Mouse (Mus musculus) layer of hippocampus, postnatal 25 days (tissue): Measurements from ENCODE around the gene Clca2. TPM values are rescaled to one million over a fixed set of nuclear protein-coding genes. Genes with fewer than 3 reads are reported as not detected.

ENCODE experiments used
- DNase-seq, 2 experiments: peaks; one replicate each; pipeline ENCODE4 v3.0.0; 2022; ENCODE audit warnings: mixed read lengths in 2 of 2, low spot score in 1 of 2; ENCODE audit errors: extremely low spot score in 1 of 2
- total RNA-seq, 2 experiments: library from RNA; stranded (reverse); gene quantifications; 2 replicates each; pipeline ENCODE4 v1.2.3; 2021

Gene Clca2
- not detected for total RNA-seq

DNA sequence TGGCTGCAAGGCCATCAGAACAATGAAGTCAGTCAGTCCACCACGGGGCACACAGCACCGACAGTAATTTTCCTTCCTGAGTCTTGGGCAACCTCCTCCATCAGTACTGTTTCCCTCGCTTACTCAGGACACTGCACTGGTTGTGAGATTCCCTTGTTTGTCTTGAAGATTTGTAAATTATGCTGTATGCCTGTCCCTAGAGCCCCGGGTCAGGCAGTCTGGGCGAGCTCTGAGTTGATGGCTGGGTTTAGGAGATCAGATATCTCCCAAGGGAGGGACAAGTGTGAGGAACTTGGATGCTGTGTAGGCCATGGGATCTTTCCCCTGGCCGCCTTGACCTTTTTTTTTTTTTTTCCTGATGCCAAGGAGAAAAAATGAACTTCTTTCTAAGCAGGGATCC lies at the start of gene Clca2:
Clca2 (minus strand) TSS at position 153 of the 400 bp plus-strand sequence.
- no peak for DNase-seq

DNA sequence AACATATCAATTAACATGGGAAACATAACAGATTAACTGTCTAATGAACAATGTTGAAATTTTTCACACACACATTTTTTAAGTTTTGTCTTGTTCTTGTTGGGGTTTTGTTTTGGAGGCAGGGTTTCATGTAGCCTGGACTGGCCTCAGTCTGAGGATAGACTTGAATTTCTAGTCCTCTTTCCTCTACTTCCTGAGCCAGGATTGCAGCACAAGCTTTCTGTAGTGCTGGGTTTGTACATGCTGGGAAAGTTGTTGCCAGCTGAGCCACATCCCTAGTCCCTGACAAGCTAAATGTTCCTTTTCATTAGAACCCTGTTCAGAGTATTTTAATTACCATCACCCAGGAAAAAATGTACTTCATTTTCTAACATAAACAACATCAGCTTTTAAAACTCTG lies 48.7 kb upstream of the Clca2 start:
- DNase-seq: no peak

DNA sequence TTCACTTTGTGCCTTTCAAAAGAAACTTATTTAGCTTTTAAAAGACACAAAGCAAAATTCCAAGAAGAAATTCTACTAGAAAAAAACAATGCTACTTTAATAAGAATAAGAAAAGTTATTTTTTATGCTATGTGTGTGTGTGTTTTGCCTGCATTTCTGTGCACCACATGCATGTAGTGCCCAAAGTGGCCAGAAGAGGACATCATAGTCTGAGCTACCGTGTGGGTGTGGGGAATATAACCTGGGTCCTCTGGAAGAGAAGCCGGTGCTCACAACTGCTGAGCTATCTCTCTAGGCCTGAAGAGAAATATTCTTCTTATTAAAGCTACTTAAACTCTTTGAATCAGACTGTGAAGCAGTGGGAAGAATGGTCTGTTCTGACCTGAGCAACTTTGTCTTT lies 48.2 kb upstream of the Clca2 start:
- DNase-seq: no peak

DNA sequence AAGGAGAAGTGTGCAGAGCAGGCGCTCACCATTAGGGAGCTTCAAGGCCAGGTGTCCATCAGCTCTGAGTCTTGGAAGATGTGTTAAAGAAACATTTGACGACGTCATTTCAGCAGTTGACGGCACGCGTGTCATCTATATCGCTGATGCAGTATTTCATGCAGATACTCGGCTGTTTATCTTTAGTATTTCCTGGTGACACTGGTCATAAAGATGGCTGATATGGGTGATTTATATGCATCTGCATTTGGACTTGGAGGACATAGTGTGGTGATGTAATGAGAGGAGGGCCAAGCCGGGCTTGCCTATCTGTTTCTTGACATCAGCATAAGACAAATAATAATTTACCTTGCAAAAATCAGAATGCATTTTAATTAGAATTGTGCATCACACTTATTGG lies 47.6 kb upstream of the Clca2 start:
- no peak for DNase-seq

DNA sequence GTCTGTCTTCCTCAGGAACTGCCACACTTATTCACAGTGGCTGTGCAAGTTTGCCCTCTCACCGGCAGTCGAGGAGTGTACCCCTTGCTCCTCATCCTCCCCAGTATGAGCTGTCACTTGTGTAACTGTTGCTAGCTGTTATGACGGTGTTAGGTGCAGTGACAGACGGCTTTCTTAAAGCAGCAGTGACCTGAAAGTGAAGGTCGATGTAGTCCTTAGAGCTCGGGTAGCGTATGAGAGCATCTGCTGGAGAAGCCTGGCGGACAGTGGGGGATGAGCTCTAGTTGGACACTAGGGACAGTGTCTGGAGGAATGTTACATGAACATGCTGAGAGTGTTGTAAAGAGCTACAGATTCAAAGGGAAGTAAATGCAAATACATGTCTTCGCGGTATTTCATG lies 44.6 kb upstream of the Clca2 start:
- DNase-seq: no peak

DNA sequence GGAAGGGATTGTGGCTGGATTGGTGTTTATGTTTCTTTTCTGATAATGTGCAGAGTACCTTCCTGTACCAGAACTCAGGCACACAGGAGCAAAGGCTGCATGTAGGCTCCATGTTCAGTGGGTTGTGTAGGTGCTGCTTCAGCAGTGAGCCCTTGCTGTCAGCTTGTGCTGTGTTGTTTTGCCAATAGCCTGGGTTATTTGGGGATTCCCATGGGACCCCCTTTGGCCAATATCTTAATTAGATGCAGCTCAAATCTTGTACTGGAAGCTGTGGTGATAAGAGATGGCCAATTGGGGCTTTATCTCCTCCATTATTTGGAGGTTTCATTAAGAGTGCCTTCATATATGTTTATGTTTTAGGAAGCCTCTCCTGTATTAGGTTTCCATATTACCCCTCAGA lies 43.7 kb upstream of the Clca2 start:
- no peak for DNase-seq

DNA sequence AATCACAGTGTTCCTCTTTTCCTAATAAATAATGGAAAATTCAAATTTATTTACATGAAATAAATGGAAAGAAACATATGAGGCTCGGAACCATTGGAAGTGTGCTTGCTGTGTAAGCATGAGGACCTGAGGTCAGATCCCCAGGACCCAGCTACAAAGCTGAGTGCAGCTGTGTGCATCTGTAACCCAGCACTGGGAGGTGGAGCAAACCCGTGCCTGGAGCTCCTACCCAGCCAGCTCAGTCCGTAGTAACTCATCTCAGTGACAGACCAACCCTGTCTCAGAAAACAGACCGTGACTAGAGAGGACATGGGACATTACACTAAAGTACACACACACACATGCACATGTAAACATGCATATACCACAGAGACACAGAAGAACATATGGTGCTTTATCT lies 41.0 kb upstream of the Clca2 start:
- no peak for DNase-seq

DNA sequence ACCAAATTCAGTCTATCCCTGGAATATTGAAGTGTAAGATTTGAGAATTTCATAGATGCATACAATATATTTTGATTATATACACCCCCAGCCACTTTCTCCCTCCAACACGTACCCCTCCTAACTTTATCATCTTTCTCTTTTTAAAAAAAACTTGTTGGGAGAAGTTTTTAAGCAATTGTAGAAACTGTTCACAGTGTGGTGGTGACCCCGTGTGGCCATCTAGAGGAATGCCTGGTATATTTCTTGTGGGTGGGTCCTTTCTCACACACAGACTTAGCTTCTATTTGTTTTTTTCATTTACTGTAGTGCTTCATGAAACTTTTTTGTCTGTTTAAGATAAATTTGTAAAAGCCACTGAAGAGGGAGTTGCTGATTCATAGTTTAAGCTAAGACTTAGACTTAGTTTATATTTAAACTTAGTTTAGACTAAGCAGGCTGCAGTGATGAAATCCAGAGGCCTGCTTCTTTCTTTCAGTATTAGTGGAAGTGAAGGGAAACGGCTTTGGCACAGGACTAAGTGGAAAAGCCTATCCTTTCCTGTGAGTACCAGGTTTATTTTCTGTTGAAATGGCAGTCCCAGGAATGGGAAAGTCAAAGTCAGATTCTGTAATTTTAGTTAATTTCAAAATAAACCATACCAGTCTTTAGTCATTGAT lies 32.1 kb upstream of the Clca2 start:
- peak in 1 of 2 experiments; percentile 55 for DNase-seq

DNA sequence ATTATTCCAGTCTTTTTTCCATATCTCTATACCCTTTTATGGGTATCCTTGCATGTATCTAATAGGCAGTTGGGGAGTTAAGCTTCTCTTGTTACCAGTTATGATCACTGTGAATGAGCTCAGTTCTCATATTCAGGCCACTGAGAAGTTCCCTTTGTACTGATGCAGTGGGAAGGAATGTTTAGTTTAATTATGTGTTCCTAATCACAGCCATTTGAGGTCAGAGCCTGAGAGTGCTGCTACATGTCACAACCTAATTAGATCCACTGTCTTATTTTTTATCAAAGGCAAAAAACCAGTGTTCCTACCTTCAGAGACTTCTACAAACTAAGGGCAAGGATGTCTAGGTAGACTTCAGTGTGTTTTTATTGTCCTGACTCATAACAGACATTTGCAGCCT lies 30.1 kb upstream of the Clca2 start:
- DNase-seq: no peak

DNA sequence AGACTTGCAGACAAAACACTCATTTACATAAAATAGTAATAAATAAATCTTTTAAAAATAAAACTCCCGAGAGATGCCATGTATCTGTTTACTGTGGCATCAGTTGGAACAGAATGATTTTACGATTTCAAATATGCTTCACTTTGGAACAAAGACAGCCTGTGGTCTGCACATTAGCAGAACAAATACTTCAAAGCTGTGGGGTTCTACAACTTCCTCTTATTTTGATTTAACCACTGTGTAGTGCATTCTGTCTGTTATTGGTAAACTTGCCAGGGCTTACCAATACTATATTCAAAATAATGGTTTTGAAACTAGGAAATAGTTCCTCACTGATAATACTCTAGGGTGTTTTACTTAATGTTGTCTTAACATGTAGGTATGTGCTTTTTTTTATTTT lies 27.4 kb upstream of the Clca2 start:
- no peak for DNase-seq

DNA sequence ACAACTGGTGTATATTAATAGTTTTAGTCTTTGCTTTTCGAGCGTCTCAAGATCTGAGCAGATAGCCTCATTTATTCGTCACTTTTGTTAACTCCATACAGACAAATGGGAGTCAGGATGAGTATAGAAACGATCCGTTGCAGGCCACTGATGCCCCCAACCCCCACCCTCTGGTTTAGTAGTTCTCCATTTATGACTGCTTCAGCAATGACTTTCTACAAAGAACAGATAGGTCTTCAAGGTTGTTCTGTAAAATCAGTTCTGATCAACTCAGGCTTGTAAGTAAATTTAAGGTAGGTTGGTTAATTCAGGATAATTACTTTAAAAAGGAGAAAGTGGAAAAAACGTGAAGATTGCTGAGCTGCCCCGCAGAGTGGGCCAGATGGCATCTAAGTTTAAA lies 20.2 kb upstream of the Clca2 start:
- no peak for DNase-seq

DNA sequence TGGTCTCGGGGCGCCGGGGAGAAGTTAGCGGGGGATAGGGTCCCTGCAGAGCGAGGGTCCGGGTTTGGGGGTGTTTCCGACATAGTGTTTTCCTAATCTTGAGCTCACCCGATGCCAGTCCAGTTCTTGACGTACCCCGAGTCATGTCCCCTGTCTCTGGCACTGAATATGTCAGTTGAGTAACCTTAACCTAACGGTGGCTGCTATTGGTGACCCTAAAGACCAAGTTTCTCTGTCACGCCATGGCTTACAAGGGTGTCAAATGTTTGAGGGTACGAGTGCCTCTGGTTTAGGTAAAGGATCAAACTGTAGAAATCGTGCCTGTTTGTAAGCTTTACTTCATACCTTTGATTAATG lies 19.7 kb upstream of the Clca2 start:
- DNase-seq: no peak

DNA sequence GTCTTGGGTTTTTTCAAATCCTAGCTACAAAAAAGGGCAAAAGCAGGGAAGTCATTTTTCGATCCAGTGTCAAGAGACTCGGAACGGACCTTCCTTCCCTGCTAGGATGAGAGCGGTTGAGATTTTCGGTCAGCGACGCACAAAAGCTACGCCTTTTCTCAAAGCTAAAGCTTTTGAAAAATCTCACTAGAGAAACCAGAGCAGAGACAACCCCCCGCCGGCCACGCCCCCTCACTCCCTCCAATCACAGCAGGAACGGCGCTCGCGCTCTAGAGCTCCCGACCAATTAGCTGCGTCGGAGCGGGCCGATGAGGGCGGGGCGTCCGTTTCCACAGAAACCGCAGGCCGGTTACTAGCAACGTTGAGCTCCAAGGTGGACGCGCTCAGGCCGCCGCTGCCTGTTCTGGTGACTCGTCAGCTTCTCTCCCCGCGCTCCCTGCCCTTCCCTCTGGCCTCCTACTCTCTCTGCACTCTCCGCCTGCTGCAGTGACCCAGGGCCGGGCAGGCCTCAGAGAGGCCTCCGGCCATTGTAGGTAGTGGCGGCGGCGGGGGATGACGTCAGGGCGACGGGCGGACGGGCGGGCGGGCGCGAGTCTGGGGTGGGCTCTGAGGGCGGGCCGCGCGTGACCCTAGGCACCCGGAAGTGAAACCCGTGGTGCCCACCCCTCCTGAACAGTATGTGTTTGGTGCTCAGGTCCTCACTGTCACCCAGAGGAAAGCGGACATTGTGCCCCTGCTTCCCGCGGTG lies 19.2 kb upstream of the Clca2 start, which contains the start of gene Odf2l:
Odf2l (plus strand) TSS at position 335 of the 748 bp plus-strand sequence.
- peak; percentile 95 to 99 for DNase-seq

DNA sequence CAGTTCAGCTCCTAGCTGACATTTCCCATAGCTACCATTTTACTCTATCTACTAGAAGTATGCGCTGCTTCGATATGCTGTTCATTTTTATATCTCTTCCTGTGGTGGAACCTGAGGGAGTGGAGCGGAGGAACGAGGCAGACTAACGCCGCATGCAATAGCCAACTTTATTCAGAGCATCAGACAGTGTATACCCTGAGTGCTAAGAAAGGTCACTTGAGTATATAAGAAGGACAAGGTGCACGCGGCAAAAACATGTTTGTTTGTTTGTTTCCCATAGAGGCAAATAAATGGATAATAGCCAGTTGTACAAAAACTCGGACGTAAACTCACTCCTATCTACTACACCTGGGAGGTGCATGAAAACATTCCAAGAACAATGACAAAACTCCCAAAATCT lies 18.4 kb upstream of the Clca2 start:
- DNase-seq: no peak

DNA sequence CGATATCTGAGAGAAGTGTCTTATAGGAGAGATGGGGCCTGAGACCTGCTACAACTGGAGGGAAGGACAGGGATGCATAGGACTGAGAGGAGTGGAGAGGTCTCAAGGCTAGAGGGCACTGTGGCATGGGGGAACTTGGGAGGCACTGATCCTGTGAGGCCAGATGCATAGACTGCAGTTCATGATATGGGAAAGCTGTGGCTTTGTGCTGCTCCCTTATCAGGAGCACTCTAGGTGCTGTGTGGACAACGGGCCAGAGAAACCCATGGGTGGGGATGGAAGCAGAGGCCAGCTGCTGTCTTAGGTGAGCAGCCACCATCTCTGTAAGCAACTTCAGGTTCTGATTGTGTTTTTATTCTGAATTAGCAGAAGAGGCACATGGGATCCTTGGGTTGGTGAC lies 15.9 kb upstream of the Clca2 start:
- no peak for DNase-seq

DNA sequence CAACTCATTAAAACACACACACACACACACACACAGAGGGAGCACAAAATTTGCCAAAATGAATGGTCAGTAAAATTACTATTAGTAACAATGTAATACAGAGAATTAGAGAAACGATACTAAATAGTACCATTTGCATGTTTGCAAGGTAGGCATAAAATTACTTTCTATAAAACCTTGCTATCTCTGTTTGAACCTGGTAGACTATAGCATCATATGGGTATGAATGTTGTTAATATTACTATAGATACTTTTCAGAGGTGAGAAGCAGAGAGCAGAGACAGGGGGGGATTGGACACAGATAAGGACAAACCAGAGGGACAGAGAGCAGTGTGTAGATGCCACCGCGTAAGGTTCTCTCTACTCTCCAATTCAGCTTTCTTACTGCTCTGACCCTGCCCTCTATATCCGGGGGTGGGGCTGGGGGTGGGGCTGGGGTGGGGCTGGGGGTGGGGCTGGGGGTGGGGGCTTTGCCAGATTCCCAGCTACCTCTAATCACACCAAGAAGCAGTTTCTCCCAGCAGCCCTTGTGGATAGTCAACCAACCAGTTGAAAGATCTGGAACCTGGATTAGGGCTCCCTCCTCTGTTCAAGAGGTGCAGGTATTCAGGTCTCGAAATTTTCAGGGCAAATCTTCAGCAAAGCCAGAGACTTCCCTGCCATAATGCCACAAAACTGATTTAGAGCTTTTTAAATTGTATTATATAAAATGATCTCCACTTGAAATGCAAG lies 6.7 kb upstream of the Clca2 start:
- no peak for DNase-seq

DNA sequence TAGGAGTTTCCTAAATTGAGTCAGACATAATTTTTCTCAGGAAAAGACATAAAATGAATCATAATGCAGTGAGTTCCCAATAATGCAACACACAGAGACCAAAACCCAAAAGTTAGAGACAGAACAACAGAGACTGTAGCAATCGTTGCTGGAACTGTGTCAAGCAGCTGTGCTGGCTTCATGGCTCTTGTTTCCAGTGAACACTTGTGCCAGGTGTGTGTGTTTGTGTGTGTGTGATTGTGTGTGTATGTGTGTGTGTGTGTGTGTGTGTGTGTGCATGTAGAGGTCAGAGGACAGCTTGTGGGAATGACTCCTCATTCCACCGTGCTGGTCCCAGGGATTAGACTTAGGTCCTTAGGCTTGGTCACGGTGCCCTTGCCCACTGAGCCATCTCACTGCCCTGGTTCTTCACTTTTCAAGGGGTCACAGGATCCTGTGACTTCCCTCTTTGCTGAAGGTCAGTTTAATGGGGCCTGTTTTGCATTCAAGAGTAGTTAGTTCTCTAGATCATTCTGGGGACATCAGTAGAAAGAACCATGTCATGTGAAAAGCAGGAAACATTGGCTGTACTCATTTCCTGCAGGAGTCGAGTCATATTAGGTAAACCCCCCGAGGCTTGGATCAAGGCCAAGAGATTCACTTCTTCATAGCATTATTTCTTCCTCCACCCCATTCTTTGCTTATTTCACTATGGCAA lies 6.0 kb upstream of the Clca2 start:
- no peak for DNase-seq

DNA sequence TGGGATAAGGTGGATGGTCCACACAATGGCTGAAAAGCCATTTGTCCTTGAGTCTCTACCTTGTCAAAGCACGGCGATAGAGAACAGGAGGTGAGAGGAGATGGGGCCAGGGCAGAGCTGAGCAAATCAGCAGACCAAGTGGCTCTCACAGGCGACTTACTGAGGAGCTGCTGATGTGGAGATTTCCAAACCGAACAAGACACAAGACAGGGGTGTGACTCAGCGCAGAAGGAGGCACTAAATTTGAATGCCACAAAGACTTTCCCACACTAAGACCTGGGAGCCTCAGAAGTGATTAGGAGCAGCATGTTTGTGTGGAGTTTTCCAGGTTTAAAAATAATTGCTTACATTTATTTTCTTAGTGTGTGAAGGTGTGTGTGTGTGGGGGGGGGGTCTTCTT lies 4.5 kb upstream of the Clca2 start:
- DNase-seq: no peak

DNA sequence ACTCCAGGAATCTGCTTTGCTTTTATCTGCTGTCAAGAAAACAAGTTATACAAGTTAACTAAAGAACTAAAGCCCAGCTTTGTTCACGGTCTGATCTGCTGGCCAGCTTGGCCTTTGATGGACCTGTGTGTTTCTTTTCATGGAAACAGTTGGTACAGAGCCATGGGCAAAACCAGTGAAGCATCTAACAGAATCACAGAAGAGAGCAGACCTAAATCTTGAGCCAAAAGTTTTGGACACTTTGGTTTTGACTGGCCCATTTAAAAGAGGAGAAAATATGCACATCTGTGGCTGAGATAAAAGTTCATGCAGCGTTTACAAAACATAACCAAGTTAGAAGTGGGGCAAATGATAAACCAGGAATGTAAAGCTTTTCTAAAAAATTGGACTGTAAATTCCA lies 4.1 kb upstream of the Clca2 start:
- no peak for DNase-seq

DNA sequence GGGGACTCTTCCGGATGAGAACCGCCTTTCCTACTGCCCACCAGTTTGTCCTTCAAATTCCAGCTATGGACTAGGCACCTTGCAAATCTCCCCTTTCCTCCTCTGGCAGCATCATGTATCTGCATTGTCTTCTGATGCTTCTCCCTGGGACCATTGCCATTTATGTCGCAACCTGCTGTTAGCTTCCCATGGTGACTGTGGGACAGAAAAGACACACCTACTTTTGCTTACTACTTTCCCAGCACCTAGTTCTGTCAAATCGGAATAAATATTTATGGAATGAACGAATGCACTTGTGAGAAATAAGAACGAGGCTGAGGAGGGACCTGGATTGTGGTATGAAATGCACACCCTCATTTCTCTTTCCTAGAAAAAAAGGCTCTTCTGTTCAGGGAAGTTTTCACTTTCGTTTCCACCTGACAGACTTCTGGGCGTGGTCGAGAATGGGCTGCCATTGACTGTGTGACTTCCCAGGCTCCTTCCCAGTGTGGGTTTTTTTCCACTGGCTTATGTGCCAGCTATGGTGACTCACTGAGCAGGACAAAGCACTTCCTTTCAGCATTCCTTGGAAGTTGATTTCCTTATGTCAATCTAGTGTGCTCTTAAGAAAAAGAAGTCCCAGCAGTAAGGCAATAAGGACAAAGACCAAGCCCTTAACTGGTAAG lies 2.8 kb upstream of the Clca2 start:
- DNase-seq: no peak
